Mouse (Mus musculus): ENCODE results near the gene Zfp740. TPM values are rescaled to one million over a fixed set of nuclear protein-coding genes. Genes with fewer than 3 reads are reported as not detected.
"Not testable (repeated sequence)": the region's sequence is repeated elsewhere in the genome, so short reads cannot be mapped to it uniquely, and the experiment has no call there.

Gene Zfp740
- polyA plus RNA-seq, 1 experiment = 46.6 TPM

DNA sequence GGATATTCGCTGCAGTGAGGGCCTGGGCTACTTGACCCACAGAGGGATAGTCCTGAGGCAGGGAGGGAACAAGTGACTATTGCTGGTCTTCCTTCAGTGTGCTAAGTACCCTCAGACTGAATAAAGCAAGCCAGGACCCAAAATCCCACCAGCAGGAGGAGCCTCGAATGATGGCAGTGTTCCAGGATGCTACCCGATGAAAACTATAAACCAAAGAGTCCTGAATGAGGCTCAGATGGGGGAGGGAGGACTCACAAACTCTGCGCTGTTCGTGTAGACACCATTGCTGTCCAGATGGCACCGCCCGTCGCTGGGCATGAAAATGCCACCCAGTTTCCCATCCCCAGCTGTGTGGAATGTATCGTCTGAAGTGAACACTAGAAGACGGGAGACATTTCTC is 19.3 kb downstream of the Zfp740 start:
- DNase-seq = no peak
- no peak overlapping the region for H3K4me3 ChIP-seq (replicated peaks; ENCODE audit: extremely low read depth, low read depth, low read length)
- TF ChIP-seq POLR2A (IDR thresholded peaks at IDR 0.05; ENCODE audit: borderline replicate concordance, extremely low read depth, low read depth, low read length) = no peak
- no peak for TF ChIP-seq CTCF (IDR thresholded peaks at IDR 0.05; ENCODE audit: insufficient read depth, low read length)
- H3K4me1 ChIP-seq (ENCODE audit: control insufficient read depth, insufficient read depth, low read length) = peaks cover 4% of the 10 kb centered on the region; the same call in 1 of the 2 replicates
- WGBS = 55% methylated on average over 10 of the region's 10 CpGs

DNA sequence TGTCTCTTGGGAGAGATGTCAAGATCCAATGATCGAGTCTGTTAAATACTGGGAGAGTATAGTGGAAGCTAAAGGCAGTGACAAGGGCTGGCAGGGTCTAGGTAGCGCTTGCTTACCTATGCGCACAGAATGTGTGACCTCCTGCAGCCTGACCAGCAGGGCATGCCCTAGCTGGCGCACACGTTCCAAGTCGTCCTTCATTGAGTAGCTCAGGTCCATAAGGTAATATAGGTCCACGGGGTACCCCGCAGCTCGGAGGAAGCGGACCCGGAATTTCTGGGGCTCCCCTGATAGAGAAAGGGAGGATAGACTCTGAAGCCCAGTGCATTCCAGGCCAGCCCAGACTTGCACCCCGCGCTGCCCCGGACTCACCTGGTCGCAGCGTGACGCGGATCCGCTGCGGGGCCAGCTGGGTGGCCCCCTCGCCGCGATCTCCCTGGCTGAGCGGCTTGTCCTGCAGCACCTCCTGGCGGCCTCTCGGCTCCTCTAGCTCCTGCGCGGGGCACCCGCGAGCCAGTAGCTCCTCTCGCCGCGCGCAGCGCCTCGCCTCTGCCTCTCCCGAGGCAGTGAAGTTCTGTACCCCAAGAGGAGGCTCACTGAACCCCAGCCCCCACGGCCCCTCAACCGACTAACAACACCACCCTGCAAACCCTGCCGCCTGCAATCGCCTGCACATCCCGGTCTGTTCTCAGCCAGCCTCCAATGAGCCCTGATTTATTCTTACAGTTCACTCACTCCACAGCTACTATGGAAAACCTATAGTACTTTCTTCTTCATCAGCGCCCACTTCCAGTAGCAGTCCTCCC is 21.3 kb downstream of the Zfp740 start:
- DNase-seq = peak; percentile 85
- TF ChIP-seq CTCF (IDR thresholded peaks at IDR 0.05; ENCODE audit: insufficient read depth, low read length) (peak; percentile 52), POLR2A (IDR thresholded peaks at IDR 0.05; ENCODE audit: borderline replicate concordance, extremely low read depth, low read depth, low read length) (no peak)

GRCm38 (mm10) chr15:102224992-102225617 is 22.1 kb downstream of the Zfp740 start:
- Histone ChIP-seq H3K4me1 (ENCODE audit: control insufficient read depth, insufficient read depth, low read length) (peaks cover 4% of the 10 kb centered on the region; the same call in 1 of the 2 replicates), H3K4me3 (replicated peaks; ENCODE audit: extremely low read depth, low read depth, low read length) (peak overlapping the region; percentile 37)
- no peak for TF ChIP-seq CTCF (IDR thresholded peaks at IDR 0.05; ENCODE audit: insufficient read depth, low read length)
- TF ChIP-seq POLR2A (IDR thresholded peaks at IDR 0.05; ENCODE audit: borderline replicate concordance, extremely low read depth, low read depth, low read length) = no peak
- 8% methylated on average over 21 of the region's 21 CpGs for WGBS
- DNase-seq = no peak

More for the DNA sequence above, 21.3 kb downstream of the Zfp740 start:
- H3K4me3 ChIP-seq (replicated peaks; ENCODE audit: extremely low read depth, low read depth, low read length) = peak overlapping the region; percentile 37
- 4% methylated on average over 43 of the region's 43 CpGs for WGBS
- peaks cover 4% of the 10 kb centered on the region; the same call in 1 of the 2 replicates for H3K4me1 ChIP-seq (ENCODE audit: control insufficient read depth, insufficient read depth, low read length)

- 71% methylated on average over 5 of the region's 6 CpGs for WGBS
Measured at GRCm38 (mm10) chr15:102225619-102226018, 22.6 kb downstream of the Zfp740 start.

GRCm38 (mm10) chr15:102230408-102231321 is 27.6 kb downstream of the Zfp740 start:
- Histone ChIP-seq H3K4me1 (ENCODE audit: control insufficient read depth, insufficient read depth, low read length) (peaks cover 14% of the 10 kb centered on the region), H3K4me3 (replicated peaks; ENCODE audit: extremely low read depth, low read depth, low read length) (peak overlapping the region; percentile 21)
- no peak for TF ChIP-seq CTCF (IDR thresholded peaks at IDR 0.05; ENCODE audit: insufficient read depth, low read length)
- TF ChIP-seq POLR2A (IDR thresholded peaks at IDR 0.05; ENCODE audit: borderline replicate concordance, extremely low read depth, low read depth, low read length) = no peak
- no peak for DNase-seq
- WGBS = 72% methylated on average over 17 of the region's 17 CpGs

More at GRCm38 (mm10) chr15:102225619-102226018, 22.6 kb downstream of the Zfp740 start:
- not testable (repeated sequence) for H3K4me1 ChIP-seq (ENCODE audit: control insufficient read depth, insufficient read depth, low read length); H3K4me3 ChIP-seq (replicated peaks; ENCODE audit: extremely low read depth, low read depth, low read length); DNase-seq

- TF ChIP-seq POLR2A (IDR thresholded peaks at IDR 0.05; ENCODE audit: borderline replicate concordance, extremely low read depth, low read depth, low read length) (peak; percentile 37; the same call in 1 of the 2 replicates), CTCF (IDR thresholded peaks at IDR 0.05; ENCODE audit: insufficient read depth, low read length) (no peak)
- Histone ChIP-seq H3K4me3 (replicated peaks; ENCODE audit: extremely low read depth, low read depth, low read length) (peak within 1 kb of the TSS; percentile 40), H3K4me1 (ENCODE audit: control insufficient read depth, insufficient read depth, low read length) (peaks cover 17% of the 10 kb centered on the region)
- 16% methylated on average over 6 of the region's 6 CpGs for WGBS
- no peak for DNase-seq
Measured at GRCm38 (mm10) chr15:102231748-102232147, 28.7 kb downstream of the Zfp740 start, which contains the start of gene Itgb7. Gene Itgb7, minus strand, starts transcription at chr15:102231944.

GRCm38 (mm10) chr15:102232764-102233163 is 29.7 kb downstream of the Zfp740 start:
- TF ChIP-seq POLR2A (IDR thresholded peaks at IDR 0.05; ENCODE audit: borderline replicate concordance, extremely low read depth, low read depth, low read length) (no peak), CTCF (IDR thresholded peaks at IDR 0.05; ENCODE audit: insufficient read depth, low read length) (no peak)
- H3K4me1 ChIP-seq (ENCODE audit: control insufficient read depth, insufficient read depth, low read length) = peaks cover 17% of the 10 kb centered on the region
- WGBS = 73% methylated on average over 7 of the region's 7 CpGs
- H3K4me3 ChIP-seq (replicated peaks; ENCODE audit: extremely low read depth, low read depth, low read length) = no peak overlapping the region
- no peak for DNase-seq

DNA sequence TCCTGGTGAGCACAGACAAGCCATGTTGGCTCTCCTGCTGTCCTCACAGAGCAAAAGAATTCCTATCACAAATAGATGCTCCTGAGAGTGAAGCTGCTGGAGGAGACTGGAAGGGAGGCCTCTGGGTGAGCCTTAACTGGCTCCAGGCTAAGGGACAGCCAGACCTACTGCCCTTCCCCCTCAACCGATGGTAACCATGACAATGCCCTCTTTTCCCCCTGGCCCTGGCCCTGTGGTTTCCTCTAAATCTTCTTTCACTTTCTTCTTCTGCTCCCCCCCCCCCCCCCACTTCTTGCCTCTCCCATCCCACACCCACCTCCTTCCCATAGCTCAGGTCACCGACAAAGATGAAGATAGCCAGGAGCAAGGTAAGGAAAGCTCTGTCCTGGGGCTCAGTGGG is 30.8 kb downstream of the Zfp740 start:
- Histone ChIP-seq H3K4me3 (replicated peaks; ENCODE audit: extremely low read depth, low read depth, low read length) (no peak overlapping the region), H3K4me1 (ENCODE audit: control insufficient read depth, insufficient read depth, low read length) (peaks cover 17% of the 10 kb centered on the region)
- WGBS = 20% methylated on average over 2 of the region's 2 CpGs
- DNase-seq = no peak
- TF ChIP-seq POLR2A (IDR thresholded peaks at IDR 0.05; ENCODE audit: borderline replicate concordance, extremely low read depth, low read depth, low read length) = no peak
- TF ChIP-seq CTCF (IDR thresholded peaks at IDR 0.05; ENCODE audit: insufficient read depth, low read length) = no peak

All from lung, adult 2 months (tissue).